Mouse (Mus musculus) liver, embryonic 18 days (tissue): ENCODE results near the gene Sacs. TPM values are rescaled to one million over a fixed set of nuclear protein-coding genes. Genes with fewer than 3 reads are reported as not detected.

ENCODE experiments used
- polyA plus RNA-seq: library from polyadenylated mRNA; depleted of rRNA; stranded (reverse); fragments of >200 nt; gene quantifications from 2 replicates; pipeline ENCODE4 v1.2.3, GENCODE M21; 2012; rRNA removed

Sacs gene
- 0.88 and 0.95 TPM in 2 replicates for polyA plus RNA-seq

DNA sequence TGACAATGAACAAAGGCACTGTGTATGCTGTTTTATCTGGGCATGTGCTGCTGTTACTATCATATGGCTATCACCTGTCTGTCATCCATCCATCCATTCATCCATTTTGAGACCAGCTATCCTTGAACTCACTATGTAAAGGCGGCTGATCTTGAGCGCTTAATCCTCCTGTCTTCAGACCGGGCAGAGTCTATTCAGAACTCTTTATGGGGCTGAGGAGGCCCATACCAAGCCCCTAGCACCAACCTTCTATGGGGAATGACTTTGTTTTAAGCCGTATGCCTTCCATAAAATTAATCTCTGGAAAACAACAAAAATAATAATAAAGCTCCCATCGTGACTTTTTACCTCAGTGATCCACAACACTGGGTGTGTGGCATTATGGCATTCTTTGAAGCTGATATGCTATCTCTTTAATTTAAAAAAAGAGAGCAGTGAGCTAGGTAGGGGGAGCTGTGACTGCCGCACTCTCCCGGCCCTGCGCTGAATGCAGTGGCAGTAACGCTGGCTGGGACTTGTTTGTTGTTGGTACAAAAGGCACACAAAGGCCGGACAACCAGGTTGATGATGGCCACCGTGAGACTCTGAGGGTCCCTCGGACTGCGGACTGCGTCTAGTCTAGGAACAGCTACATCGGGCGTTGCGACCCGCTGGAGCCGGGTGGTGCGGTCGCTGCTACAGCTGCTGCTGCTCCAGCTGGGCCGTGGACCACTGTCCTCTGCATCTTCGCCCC lies at the start of gene Sacs:
Sacs (plus strand) TSS at position 464 of the 733 bp plus-strand sequence.

DNA sequence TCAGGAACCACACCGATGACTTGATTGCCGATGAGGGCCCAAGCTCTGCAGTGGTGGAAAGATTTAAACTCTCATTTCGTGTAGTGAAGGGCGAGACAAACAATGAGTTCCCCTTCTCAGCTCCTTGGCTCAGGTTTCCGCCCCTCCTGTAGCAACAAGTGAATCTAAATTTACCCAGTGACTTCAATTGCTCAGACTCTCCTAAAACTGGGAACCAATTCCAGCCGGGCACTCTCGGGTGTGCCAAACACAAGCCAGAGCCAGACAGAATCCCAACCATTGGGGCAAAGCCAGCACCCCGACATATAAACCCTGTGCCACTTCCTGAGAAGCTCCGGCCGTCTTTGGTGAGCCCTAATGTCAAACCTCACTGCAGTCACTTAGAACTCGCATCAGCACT lies 120.1 kb downstream of the Sacs start, which contains the start of gene Sgcg:
Sgcg (minus strand) TSS at position 139 of the 400 bp plus-strand sequence.

Other genes starting within 250 kb of the Sacs start
- 2.2 and 3.0 TPM in 2 replicates for gene Tnfrsf19, start 92.0 kb upstream of the Sacs start, polyA plus RNA-seq
- 0.02 and 0.06 TPM in 2 replicates for gene Sgcg, start 120.0 kb downstream of the Sacs start, polyA plus RNA-seq
- 3.3 and 3.5 TPM in 2 replicates for gene Arl11, start 171.3 kb downstream of the Sacs start, polyA plus RNA-seq
- gene Ebpl, start 222.0 kb downstream of the Sacs start, polyA plus RNA-seq = 2.1 and 3.3 TPM in 2 replicates